Mouse (Mus musculus) limb, embryonic 14.5 days (tissue): ENCODE measurements around the gene Rmi2. TPM values are rescaled to one million over a fixed set of nuclear protein-coding genes. Genes with fewer than 3 reads are reported as not detected.

Source experiments
- ATAC-seq: fragments of 200-750 bp; cut with Nextera tagmentation; 2 replicates; pipeline ENCODE4 v1.8.0; 2017; ENCODE audit warnings: low read depth, moderate number of reproducible peaks, moderate TSS enrichment; ENCODE audit not compliant: low FRiP score
- DNase-seq: peaks from one replicate; pipeline ENCODE4 v3.0.0-alpha.2; 2015; ENCODE audit warnings: low spot score
- H3K27ac ChIP-seq: fragments of 300-500 bp; sonication (generic); replicated peaks from 2 replicates; pipeline ENCODE4 v1.5.1; 2014; ENCODE audit warnings: low read depth, mild to moderate bottlenecking, low read length, moderate library complexity, mixed read lengths
- H3K27me3 ChIP-seq: fragments of 300-500 bp; sonication (generic); 2 replicates; pipeline ENCODE4 v1.6.1; 2014; ENCODE audit warnings: low read length, mixed read lengths; ENCODE audit not compliant: control insufficient read depth, insufficient read depth
- H3K36me3 ChIP-seq: fragments of 300-500 bp; sonication (generic); 2 replicates; pipeline ENCODE4 v1.6.1; 2014; ENCODE audit warnings: mild to moderate bottlenecking, low read length, moderate library complexity, mixed read lengths; ENCODE audit not compliant: control insufficient read depth, insufficient read depth
- H3K4me1 ChIP-seq: fragments of 300-500 bp; sonication (generic); 2 replicates; pipeline ENCODE4 v1.6.1; 2014; ENCODE audit warnings: antibody characterized with exemption, low read length, mixed read lengths; ENCODE audit not compliant: control insufficient read depth, insufficient read depth
- H3K4me2 ChIP-seq: fragments of 300-500 bp; sonication (generic); replicated peaks from 2 replicates; pipeline ENCODE4 v1.6.1; 2014; ENCODE audit warnings: low read depth, mild to moderate bottlenecking, low read length, moderate library complexity; ENCODE audit not compliant: severe bottlenecking
- H3K4me3 ChIP-seq: fragments of 300-500 bp; sonication (generic); replicated peaks from 2 replicates; pipeline ENCODE4 v1.5.1; 2014; ENCODE audit warnings: low read length
- H3K9ac ChIP-seq: fragments of 300-500 bp; sonication (generic); 2 replicates; pipeline ENCODE4 v1.6.1; 2014; ENCODE audit warnings: mild to moderate bottlenecking, low read depth, low read length, moderate library complexity; ENCODE audit not compliant: severe bottlenecking
- H3K9me3 ChIP-seq: fragments of 300-500 bp; sonication (generic); 2 replicates; pipeline ENCODE4 v1.6.1; 2016; ENCODE audit warnings: low read length; ENCODE audit not compliant: control insufficient read depth
- POLR2A ChIP-seq: fragments of 200-500 bp; IDR thresholded peaks from 2 replicates; pipeline ENCODE4 v1.8.0; 2012; ENCODE audit warnings: inconsistent platforms, mild to moderate bottlenecking, moderate library complexity, borderline replicate concordance; ENCODE audit not compliant: insufficient read depth, insufficient read length; ENCODE audit errors: extremely low read depth
- WGBS: fragments of 180-500 bp; shearing (Covaris S2); extraction: QIAGEN DNeasy Blood & Tissue Kit; methylation state at CpG from one replicate; pipeline ENCODE4 v1.1.7; 2014; 5-methylcytosine and 5-hydroxymethylcytosine counted together
- polyA plus RNA-seq, 2 experiments: library from polyadenylated mRNA; depleted of rRNA in 1 of 2; stranded (reverse) in 1 of 2; unstranded in 1 of 2; fragments of >200 nt; fragmentation: Nextera tagmentation in 1 of 2; extraction: Ambion mirVana in 1 of 2; gene quantifications; 2 replicates each; pipeline versions ENCODE4 v1.2.1 to v1.2.3; 2012 to 2014

Gene Rmi2
- polyA plus RNA-seq, 2 experiments = 3.4 to 7.3 TPM

- Histone ChIP-seq H3K27me3 (no peaks in the 10 kb centered on the region), H3K36me3 (no peaks in the 10 kb centered on the region), H3K4me2 (no peak overlapping the region), H3K27ac (no peak overlapping the region), H3K9ac (no peak overlapping the region), H3K4me3 (no peak overlapping the region), H3K9me3 (no peaks in the 10 kb centered on the region), H3K4me1 (peaks cover 7% of the 10 kb centered on the region)
- DNase-seq = no peak
- no peak for ATAC-seq
- WGBS = 91% methylated on average over 2 of the region's 2 CpGs
- TF ChIP-seq POLR2A = no peak
These were observed 32.6 kb downstream of the Rmi2 start for GRCm38 (mm10) chr16:10867501-10867900.

GRCm38 (mm10) chr16:10867904-10868440 lies 33.1 kb downstream of the Rmi2 start:
- Histone ChIP-seq H3K4me3 (no peak overlapping the region), H3K36me3 (no peaks in the 10 kb centered on the region), H3K9me3 (no peaks in the 10 kb centered on the region), H3K27ac (no peak overlapping the region), H3K4me2 (no peak overlapping the region), H3K4me1 (peaks cover 7% of the 10 kb centered on the region), H3K9ac (no peak overlapping the region), H3K27me3 (no peaks in the 10 kb centered on the region)
- no peak for TF ChIP-seq POLR2A
- DNase-seq (peak; percentile 42), ATAC-seq (no peak)
- WGBS = 37% methylated on average over 11 of the region's 11 CpGs

- Histone ChIP-seq H3K36me3 (no peaks in the 10 kb centered on the region), H3K4me2 (no peak overlapping the region), H3K9ac (no peak overlapping the region), H3K27me3 (no peaks in the 10 kb centered on the region), H3K27ac (no peak overlapping the region), H3K9me3 (no peaks in the 10 kb centered on the region), H3K4me1 (peaks cover 7% of the 10 kb centered on the region), H3K4me3 (no peak overlapping the region)
- TF ChIP-seq POLR2A = no peak
- no peak for DNase-seq
- WGBS = 55% methylated on average over 4 of the region's 4 CpGs
- ATAC-seq = 0 out of 2 replicates have a peak, but pooled peaks have one; percentile 16
These were observed 36.1 kb downstream of the Rmi2 start for GRCm38 (mm10) chr16:10870969-10871368.

- Histone ChIP-seq H3K36me3 (no peaks in the 10 kb centered on the region), H3K9ac (no peak overlapping the region), H3K27ac (no peak overlapping the region), H3K4me1 (no peaks in the 10 kb centered on the region), H3K4me3 (no peak overlapping the region), H3K9me3 (no peaks in the 10 kb centered on the region), H3K4me2 (no peak overlapping the region), H3K27me3 (no peaks in the 10 kb centered on the region)
- TF ChIP-seq POLR2A = no peak
- DNase-seq (no peak), ATAC-seq (no peak)
- WGBS = 61% methylated on average over 4 of the region's 4 CpGs
These were observed 38.0 kb downstream of the Rmi2 start for GRCm38 (mm10) chr16:10872825-10873360.

- ATAC-seq (peak; percentile 56; the same call in 1 of the 2 replicates), DNase-seq (peak; percentile 85)
- H3K4me2 ChIP-seq = no peak overlapping the region
- H3K27me3 ChIP-seq = no peaks in the 10 kb centered on the region
- H3K4me1 ChIP-seq = no peaks in the 10 kb centered on the region
- no peaks in the 10 kb centered on the region for H3K36me3 ChIP-seq
- WGBS = 4% methylated on average over 5 of the region's 5 CpGs
- no peak overlapping the region for H3K9ac ChIP-seq
- H3K9me3 ChIP-seq = no peaks in the 10 kb centered on the region
- no peak overlapping the region for H3K4me3 ChIP-seq
- H3K27ac ChIP-seq = no peak overlapping the region
- no peak for TF ChIP-seq POLR2A
These were observed 38.8 kb downstream of the Rmi2 start for GRCm38 (mm10) chr16:10873654-10874053.
